Mouse (Mus musculus) liver, embryonic 18 days (tissue): ENCODE data around the gene Cby3. TPM values are rescaled to one million over a fixed set of nuclear protein-coding genes. Genes with fewer than 3 reads are reported as not detected.

Experiments
- polyA plus RNA-seq: library from polyadenylated mRNA; depleted of rRNA; stranded (reverse); fragments of >200 nt; gene quantifications from 2 replicates; pipeline ENCODE4 v1.2.3, GENCODE M21; 2012; rRNA removed

The Cby3 gene
- 0.16 and 0.18 TPM in 2 replicates for polyA plus RNA-seq

DNA sequence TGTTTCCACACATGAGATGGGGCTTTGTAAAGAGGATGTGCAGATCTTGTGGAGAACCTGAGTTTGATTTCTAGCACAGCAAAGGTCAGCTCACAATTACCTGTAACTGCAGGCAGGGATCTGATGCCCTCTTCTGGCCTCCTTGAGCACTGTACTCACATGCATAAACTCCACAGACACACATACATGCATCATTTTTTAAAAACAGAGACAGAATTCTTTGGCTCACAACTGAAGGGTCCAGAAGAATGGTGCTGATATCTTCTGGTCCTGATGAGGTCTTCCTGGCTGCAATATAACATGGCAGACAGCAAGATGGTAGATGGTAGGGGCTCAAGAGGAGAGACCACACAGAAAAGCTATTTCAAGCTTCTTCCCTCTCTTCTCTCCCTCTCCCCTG, at the start of gene Cby3:
Gene Cby3, plus strand, starts transcription at position 301 of the 400 bp plus-strand sequence.

DNA sequence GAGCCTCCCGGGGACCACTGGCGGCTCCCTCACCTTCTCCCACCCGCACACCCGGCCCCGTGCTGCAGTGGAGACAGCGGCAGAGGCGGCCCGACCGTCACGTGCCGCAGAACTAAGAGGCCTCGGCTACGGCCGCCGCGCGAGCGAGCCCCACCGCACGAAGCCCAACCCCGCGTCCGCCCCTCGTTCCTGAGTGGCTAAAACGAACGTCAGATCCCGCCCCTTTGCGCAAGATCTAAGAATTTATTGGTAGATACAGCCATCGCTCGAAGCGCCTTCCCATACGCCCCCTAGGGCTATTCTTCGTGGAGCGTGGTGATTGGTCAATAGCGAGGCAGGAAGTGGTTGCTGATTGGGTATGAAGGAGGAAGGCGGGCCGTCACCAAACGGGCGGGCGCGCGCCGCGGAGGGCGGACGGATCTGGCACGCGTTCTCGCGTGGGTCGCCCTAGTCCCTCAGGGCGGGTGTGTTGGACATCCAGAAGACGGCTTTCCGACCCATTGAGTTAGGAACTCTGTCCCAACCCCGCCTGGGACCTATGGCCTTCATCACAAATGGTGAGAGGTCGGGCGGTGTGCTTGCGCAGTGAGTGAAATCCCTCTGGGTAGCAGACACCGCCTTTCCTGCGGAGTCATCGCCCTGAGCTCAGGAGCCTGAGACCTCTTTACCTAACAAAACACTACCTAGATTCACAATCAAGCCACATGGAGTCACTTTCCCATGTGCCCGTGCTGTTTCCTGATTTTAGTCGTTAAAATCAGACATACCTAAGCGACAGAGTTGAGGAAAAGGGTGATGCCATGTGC, 28.6 kb upstream of the Cby3 start, which contains the start of gene Canx:
Gene Canx, minus strand, starts transcription at position 178 of the 806 bp plus-strand sequence.

DNA sequence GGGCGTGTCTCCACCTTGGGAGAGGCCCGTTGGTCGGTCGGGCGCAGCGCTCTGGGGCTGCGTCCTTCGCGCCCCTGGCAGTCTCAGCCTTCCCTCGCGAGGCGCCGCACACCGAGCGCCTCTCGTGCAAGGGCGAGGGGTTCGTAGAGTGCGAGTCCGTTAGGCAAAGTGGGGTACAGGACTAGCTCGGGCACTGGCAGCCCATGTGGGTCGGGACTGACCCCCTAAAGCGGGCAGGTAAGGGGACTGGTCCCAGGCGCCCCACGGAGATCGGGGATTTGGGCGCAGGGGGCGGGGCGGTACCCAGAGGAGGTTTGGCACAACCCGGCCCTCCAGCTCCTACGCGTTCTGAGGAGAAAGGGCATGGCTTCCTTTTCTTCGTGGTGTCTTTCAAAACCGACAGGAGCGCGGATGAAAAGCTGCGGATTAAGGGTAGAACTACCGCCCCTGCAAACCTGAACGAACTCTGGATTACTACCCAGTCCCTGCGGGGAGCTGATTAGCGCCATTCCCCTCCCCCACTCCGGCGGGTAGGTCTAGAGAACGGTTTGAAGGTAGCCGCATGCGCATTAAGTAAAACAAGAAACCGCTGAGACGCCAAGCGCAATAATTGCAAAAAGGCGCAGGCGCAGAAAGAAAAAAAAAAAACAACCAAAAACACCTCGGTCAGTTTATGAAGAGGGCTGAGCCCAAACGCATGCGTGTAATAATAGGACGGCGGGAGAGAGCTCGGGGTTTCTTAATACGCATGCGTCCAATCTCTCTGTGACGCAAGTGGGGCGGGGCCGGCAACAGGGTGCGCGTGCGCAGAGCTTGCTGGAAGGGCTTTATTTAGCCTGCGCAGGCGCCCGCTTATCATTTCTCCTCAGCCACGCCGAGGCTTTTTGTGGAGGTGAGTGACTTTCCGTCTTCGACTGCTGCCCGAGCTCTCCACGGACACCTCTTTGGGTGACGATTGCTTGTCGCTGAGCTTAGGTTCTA, 22.9 kb downstream of the Cby3 start, which contains the start of gene Hnrnph1:
Gene Hnrnph1, plus strand, starts transcription at position 80 of the 981 bp plus-strand sequence.

Other genes with a start within 250 kb of the Cby3 start
- 10.8 and 12.4 TPM in 2 replicates for gene Tbc1d9b, start 223.1 kb upstream of the Cby3 start, polyA plus RNA-seq
- gene Mrnip, start 180.0 kb upstream of the Cby3 start, polyA plus RNA-seq, result 5.2 and 5.5 TPM in 2 replicates
- gene Sqstm1, start 143.6 kb upstream of the Cby3 start, polyA plus RNA-seq, result 72.2 and 84.8 TPM in 2 replicates
- gene Mgat4b, start 143.6 kb upstream of the Cby3 start, polyA plus RNA-seq, result 12.1 and 13.6 TPM in 2 replicates
- gene Ltc4s, start 115.8 kb upstream of the Cby3 start, polyA plus RNA-seq, result 0.77 and 0.83 TPM in 2 replicates
- gene Maml1, start 62.2 kb upstream of the Cby3 start, polyA plus RNA-seq, result 3.8 and 4.6 TPM in 2 replicates
- 93.6 and 103 TPM in 2 replicates for gene Canx, start 28.8 kb upstream of the Cby3 start, polyA plus RNA-seq
- 141 and 147 TPM in 2 replicates for gene Hnrnph1, start 22.5 kb downstream of the Cby3 start, polyA plus RNA-seq
- gene Rufy1, start 76.7 kb downstream of the Cby3 start, polyA plus RNA-seq, result 6.8 and 7.1 TPM in 2 replicates
- gene Adamts2, start 247.6 kb downstream of the Cby3 start, polyA plus RNA-seq, result 2.0 and 2.3 TPM in 2 replicates